Mouse (Mus musculus): ENCODE results near the gene Prtg. TPM values are rescaled to one million over a fixed set of nuclear protein-coding genes. Genes with fewer than 3 reads are reported as not detected.

The Prtg gene
- polyA plus RNA-seq, 1 experiment, result not detected

DNA sequence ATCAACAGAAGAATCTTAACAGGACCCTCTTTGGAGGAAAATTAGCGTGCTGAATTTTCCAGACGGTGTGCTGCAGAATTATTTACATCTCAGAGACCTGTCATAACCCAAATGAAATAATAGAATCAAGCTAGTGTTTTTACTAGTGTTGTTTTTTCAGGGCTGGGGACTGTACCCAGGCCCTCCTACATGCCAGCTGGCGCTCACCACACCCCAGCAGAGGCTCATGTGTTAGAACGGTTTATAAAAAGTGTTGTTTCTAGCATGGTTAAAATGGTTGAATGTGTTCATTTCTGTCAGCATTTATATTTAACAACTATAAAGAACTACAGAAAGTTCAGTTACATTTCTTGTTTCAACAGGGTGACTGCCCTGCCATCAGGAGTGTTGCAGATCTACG lies 37.8 kb downstream of the Prtg start:
- Histone ChIP-seq H3K4me1 (ENCODE audit: control insufficient read depth, insufficient read depth, low read length) (no peaks in the 10 kb centered on the region), H3K27ac (ENCODE audit: insufficient read depth, low read depth, low read length) (no peak overlapping the region), H3K4me3 (ENCODE audit: insufficient read depth, low read depth, low read length) (no peak overlapping the region)
- no peak for TF ChIP-seq POLR2A (IDR thresholded peaks at IDR 0.05; ENCODE audit: insufficient read depth, low read depth, low read length)
- TF ChIP-seq CTCF (IDR thresholded peaks at IDR 0.05; ENCODE audit: insufficient read depth, low read depth, low read length), result no peak
- 82% methylated on average over 5 of the region's 5 CpGs for WGBS

DNA sequence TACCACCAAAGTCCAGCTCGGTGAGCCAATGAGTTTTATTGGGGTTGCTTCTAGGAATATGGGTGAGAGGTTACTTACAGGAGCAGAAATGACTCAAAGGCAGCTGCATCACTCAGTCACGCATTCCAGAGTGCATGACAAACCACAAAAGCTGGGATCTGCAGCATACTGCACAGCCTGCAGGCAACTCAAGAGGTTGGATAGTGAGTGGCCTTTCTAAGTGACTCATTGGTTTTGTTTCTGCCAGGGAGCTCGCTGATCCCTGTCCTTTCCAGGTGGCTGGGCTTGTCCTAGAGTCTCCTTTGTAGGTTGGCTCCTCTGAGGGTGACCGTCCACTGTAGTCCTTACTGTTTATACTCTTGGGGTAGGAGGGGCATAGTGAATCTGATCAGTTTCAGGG lies 39.5 kb downstream of the Prtg start:
- TF ChIP-seq POLR2A (IDR thresholded peaks at IDR 0.05; ENCODE audit: insufficient read depth, low read depth, low read length) (no peak), CTCF (IDR thresholded peaks at IDR 0.05; ENCODE audit: insufficient read depth, low read depth, low read length) (no peak)
- no peaks in the 10 kb centered on the region for H3K4me1 ChIP-seq (ENCODE audit: control insufficient read depth, insufficient read depth, low read length)
- 95% methylated on average over 4 of the region's 4 CpGs for WGBS
- H3K4me3 ChIP-seq (ENCODE audit: insufficient read depth, low read depth, low read length), result no peak overlapping the region
- no peak overlapping the region for H3K27ac ChIP-seq (ENCODE audit: insufficient read depth, low read depth, low read length)

DNA sequence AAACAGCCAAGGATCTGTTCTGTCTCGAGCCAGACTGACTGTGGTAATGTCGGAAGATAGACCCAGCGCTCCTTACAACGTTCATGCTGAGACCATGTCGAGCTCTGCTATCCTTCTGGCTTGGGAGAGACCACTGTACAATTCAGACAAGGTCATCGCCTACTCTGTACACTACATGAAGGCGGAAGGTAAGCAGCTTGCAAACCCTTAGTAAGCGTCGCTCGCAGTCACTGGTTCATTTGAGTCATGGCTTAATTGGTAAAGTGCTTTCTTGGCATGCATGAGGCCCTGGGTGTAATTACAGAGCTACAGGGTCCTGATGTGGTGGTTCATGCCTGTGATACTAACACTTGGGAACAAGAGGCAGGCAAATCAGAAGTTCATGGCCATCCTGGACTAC lies 44.9 kb downstream of the Prtg start:
- peaks cover 4% of the 10 kb centered on the region; the same call in 1 of the 2 replicates for H3K4me1 ChIP-seq (ENCODE audit: control insufficient read depth, insufficient read depth, low read length)
- 90% methylated on average over 10 of the region's 10 CpGs for WGBS
- H3K4me3 ChIP-seq (ENCODE audit: insufficient read depth, low read depth, low read length), result no peak overlapping the region
- TF ChIP-seq POLR2A (IDR thresholded peaks at IDR 0.05; ENCODE audit: insufficient read depth, low read depth, low read length) (no peak), CTCF (IDR thresholded peaks at IDR 0.05; ENCODE audit: insufficient read depth, low read depth, low read length) (no peak)
- no peak overlapping the region for H3K27ac ChIP-seq (ENCODE audit: insufficient read depth, low read depth, low read length)

DNA sequence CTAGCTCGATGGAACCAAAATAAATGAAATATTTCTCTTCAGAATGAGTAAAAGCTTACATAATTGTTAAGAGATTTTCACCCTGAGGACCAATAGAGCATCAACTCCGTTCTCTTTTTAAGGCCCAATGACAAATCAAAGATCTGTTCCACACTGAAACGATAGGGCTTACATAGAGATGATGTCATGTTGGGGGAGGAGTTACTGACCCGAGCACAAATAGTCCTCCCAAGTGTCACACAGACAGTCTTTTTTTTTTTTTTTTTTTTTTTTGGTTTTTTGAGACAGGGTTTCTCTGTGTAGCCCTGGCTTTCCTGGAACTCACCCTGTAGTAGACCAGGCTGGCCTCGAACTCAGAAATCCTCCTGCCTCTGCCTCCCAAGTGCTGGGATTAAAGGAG lies 45.3 kb downstream of the Prtg start:
- peaks cover 4% of the 10 kb centered on the region; the same call in 1 of the 2 replicates for H3K4me1 ChIP-seq (ENCODE audit: control insufficient read depth, insufficient read depth, low read length)
- H3K27ac ChIP-seq (ENCODE audit: insufficient read depth, low read depth, low read length), result no peak overlapping the region
- no peak for TF ChIP-seq CTCF (IDR thresholded peaks at IDR 0.05; ENCODE audit: insufficient read depth, low read depth, low read length)
- no peak for TF ChIP-seq POLR2A (IDR thresholded peaks at IDR 0.05; ENCODE audit: insufficient read depth, low read depth, low read length)
- no peak overlapping the region for H3K4me3 ChIP-seq (ENCODE audit: insufficient read depth, low read depth, low read length)
- 89% methylated on average over 5 of the region's 5 CpGs for WGBS

DNA sequence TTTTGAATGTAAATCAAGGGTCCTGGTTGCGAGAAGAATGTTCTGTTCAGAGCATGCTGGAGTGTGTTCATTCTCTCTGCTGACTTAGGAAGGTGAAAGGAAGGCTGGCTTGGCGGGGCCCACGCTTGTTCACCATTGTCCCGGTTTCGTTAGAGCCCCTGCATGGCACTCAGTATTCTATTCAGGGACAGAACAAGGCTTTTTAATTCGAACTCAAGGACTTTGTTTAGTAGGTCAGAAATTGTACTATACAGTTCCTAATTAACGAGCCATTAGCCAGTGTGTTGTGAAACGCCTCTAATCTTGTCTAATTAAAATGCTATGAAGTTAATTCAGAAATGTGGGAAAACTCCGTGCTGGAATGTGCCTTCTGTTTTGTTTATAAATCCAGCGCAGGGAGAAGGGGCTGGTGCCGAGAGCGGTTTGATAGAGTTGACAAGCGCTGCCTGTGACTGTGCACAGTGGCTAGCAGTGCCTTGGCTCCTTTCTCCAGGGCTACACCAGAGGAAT lies 47.1 kb downstream of the Prtg start:
- WGBS, result 38% methylated on average over 13 of the region's 13 CpGs
- Histone ChIP-seq H3K4me3 (ENCODE audit: insufficient read depth, low read depth, low read length) (no peak overlapping the region), H3K27ac (ENCODE audit: insufficient read depth, low read depth, low read length) (no peak overlapping the region), H3K4me1 (ENCODE audit: control insufficient read depth, insufficient read depth, low read length) (peaks cover 4% of the 10 kb centered on the region; the same call in 1 of the 2 replicates)
- TF ChIP-seq CTCF (IDR thresholded peaks at IDR 0.05; ENCODE audit: insufficient read depth, low read depth, low read length), result no peak
- no peak for TF ChIP-seq POLR2A (IDR thresholded peaks at IDR 0.05; ENCODE audit: insufficient read depth, low read depth, low read length)

DNA sequence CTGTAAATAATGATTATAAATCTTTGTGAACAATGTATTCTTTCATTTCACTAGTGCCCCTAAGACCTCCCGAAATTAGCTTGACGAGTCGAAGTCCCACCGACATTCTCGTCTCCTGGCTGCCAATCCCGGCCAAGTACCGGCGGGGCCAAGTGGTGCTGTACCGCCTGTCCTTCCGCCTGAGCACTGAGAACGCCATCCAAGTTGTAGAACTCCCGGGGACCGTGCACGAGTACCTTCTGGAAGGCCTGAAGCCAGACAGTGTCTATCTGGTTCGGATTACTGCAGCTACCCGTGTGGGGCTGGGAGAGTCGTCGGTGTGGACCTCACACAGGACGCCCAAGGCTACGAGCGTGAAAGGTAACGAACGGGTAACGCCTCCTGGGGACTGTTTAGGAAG lies 50.0 kb downstream of the Prtg start:
- Histone ChIP-seq H3K4me3 (ENCODE audit: insufficient read depth, low read depth, low read length) (no peak overlapping the region), H3K27ac (ENCODE audit: insufficient read depth, low read depth, low read length) (no peak overlapping the region), H3K4me1 (ENCODE audit: control insufficient read depth, insufficient read depth, low read length) (peaks cover 4% of the 10 kb centered on the region; the same call in 1 of the 2 replicates)
- TF ChIP-seq CTCF (IDR thresholded peaks at IDR 0.05; ENCODE audit: insufficient read depth, low read depth, low read length), result no peak
- TF ChIP-seq POLR2A (IDR thresholded peaks at IDR 0.05; ENCODE audit: insufficient read depth, low read depth, low read length), result no peak
- WGBS, result 91% methylated on average over 24 of the region's 24 CpGs

DNA sequence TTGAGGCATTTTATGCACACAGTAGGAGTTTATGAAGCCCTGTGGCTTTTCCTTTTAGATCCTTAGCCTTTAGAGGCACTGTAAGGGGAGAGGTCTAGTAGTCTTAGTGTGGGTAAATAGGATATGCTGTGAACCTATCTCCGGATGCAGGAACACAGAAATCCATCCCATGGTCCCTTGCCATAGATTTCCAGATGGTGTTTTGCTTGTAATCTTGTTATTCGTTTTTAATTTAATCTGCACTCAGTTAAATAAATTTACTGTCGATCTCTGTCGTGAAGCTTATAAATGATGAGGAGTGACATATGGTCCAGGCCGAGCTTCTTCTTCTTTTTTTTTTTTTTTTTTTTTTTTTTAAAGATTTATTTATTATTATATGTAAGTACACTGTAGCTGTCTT lies 54.1 kb downstream of the Prtg start:
- Histone ChIP-seq H3K4me1 (ENCODE audit: control insufficient read depth, insufficient read depth, low read length) (no peaks in the 10 kb centered on the region), H3K4me3 (ENCODE audit: insufficient read depth, low read depth, low read length) (no peak overlapping the region), H3K27ac (ENCODE audit: insufficient read depth, low read depth, low read length) (no peak overlapping the region)
- TF ChIP-seq CTCF (IDR thresholded peaks at IDR 0.05; ENCODE audit: insufficient read depth, low read depth, low read length) (no peak), POLR2A (IDR thresholded peaks at IDR 0.05; ENCODE audit: insufficient read depth, low read depth, low read length) (no peak)
- 90% methylated on average over 5 of the region's 5 CpGs for WGBS

DNA sequence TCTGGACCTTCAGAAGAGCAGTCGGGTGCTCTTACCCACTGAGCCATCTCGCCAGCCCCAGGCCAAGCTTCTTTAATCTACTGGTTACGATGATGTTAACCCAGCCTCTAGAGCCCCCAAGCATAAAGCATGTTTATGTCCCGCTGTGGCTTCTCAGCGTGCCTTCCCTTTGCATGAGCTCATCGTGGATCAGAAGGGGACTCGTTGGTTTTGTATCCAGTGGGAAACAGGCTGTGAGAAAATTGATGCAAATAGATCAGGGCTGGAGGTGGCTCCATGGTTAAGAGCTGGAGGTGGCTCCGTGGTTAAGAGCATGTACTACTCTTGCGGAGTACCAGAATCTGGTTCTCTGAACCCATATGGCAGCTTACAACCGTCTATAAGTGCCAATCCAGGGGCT lies 54.6 kb downstream of the Prtg start:
- no peak for TF ChIP-seq CTCF (IDR thresholded peaks at IDR 0.05; ENCODE audit: insufficient read depth, low read depth, low read length)
- TF ChIP-seq POLR2A (IDR thresholded peaks at IDR 0.05; ENCODE audit: insufficient read depth, low read depth, low read length), result no peak
- Histone ChIP-seq H3K4me1 (ENCODE audit: control insufficient read depth, insufficient read depth, low read length) (no peaks in the 10 kb centered on the region), H3K27ac (ENCODE audit: insufficient read depth, low read depth, low read length) (no peak overlapping the region), H3K4me3 (ENCODE audit: insufficient read depth, low read depth, low read length) (no peak overlapping the region)
- 85% methylated on average over 10 of the region's 10 CpGs for WGBS

DNA sequence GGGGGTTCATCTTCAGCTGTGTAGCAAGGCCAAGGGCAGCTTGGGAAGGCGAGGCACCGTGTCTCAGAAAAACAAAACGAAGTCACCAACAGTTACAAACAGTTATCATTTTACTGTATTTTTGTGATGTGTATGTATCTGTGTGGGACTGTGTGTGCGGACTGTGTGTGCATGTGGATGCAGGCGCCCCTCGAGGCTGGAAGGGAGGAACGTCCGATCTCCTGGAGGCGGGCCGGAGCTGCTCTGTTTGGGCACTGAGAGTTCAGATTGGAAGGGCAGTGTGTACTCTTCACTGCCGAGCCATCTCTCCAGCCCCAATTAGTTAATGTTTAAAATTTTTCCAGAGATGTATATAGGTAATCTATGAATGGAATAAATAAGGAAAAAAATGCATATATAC lies 55.5 kb downstream of the Prtg start:
- Histone ChIP-seq H3K4me3 (ENCODE audit: insufficient read depth, low read depth, low read length) (no peak overlapping the region), H3K4me1 (ENCODE audit: control insufficient read depth, insufficient read depth, low read length) (no peaks in the 10 kb centered on the region), H3K27ac (ENCODE audit: insufficient read depth, low read depth, low read length) (no peak overlapping the region)
- no peak for TF ChIP-seq POLR2A (IDR thresholded peaks at IDR 0.05; ENCODE audit: insufficient read depth, low read depth, low read length)
- WGBS, result 91% methylated on average over 11 of the region's 11 CpGs

DNA sequence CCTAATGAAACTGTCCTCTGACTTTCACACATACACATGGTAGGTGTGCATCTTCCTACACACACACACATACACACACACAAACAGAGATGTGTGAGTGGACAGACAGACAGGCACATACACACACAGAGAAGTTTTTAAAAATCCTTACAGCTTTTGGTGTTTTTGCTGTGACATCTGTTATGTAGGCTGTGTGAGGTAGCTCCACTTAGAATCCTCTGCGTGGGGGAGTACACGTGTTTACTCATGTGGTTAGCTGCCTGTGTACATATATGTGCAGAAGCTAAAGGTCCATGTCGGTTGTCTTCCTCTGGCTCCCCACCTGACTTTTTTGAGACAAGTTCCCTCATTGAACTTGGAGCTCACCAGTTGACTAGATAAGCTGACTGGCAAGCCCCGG lies 56.3 kb downstream of the Prtg start:
- H3K4me3 ChIP-seq (ENCODE audit: insufficient read depth, low read depth, low read length), result no peak overlapping the region
- no peak overlapping the region for H3K27ac ChIP-seq (ENCODE audit: insufficient read depth, low read depth, low read length)
- no peak for TF ChIP-seq CTCF (IDR thresholded peaks at IDR 0.05; ENCODE audit: insufficient read depth, low read depth, low read length)
- TF ChIP-seq POLR2A (IDR thresholded peaks at IDR 0.05; ENCODE audit: insufficient read depth, low read depth, low read length), result no peak
- WGBS, result 90% methylated on average over 4 of the region's 4 CpGs
- H3K4me1 ChIP-seq (ENCODE audit: control insufficient read depth, insufficient read depth, low read length), result no peaks in the 10 kb centered on the region
